In genomic region chr3:143862531-143862930, GRCm38 (mm10) we compare ENCODE assay signal across 20 mouse cellular contexts.
A peak's percentile ranks its signal among the peaks of the same experiment; 100 is the strongest.
DNase-seq lines count a peak whose midpoint lies in the region; ATAC-seq and TF ChIP-seq lines count a peak whose summit lies in the region.
"Had no signal": no experiment of that assay in that cellular context is flagged by ENCODE, and none has a peak within 500 bp of the region (broad histone marks: within the 10 kb centered on the region; RNA-seq: fewer than 3 reads in every experiment).

No protein-coding gene starts in this region.

- H3K27ac ChIP-seq in intestine, embryonic 14.5 days (ENCODE audit: low read depth) = peak overlapping the region; percentile 47; the same call in 1 of the 2 replicates
- H3K27ac ChIP-seq in intestine, postnatal 0 days (ENCODE audit: low read depth, low read length) = no peak overlapping the region
- peak overlapping the region; percentile 32; the same call in 1 of the 2 replicates for H3K27ac ChIP-seq in left cerebral cortex, adult 2 months
- peak overlapping the region; percentile 50 for H3K27ac ChIP-seq in limb, embryonic 10.5 days
- H3K27ac ChIP-seq: embryonic facial prominence, embryonic 12.5 days; heart, embryonic 10.5 days; limb, embryonic 15.5 days; liver, embryonic 14.5 days; lung, embryonic 15.5 days had no signal

- peaks cover 18% of the 10 kb centered on the region for H3K4me1 ChIP-seq in intestine, embryonic 14.5 days (replicated peaks; ENCODE audit: control insufficient read depth, insufficient read depth, low read length)
- no peaks in the 10 kb centered on the region for H3K4me1 ChIP-seq in intestine, postnatal 0 days (replicated peaks; ENCODE audit: control insufficient read depth, insufficient read depth, low read length)
- peaks cover 39% of the 10 kb centered on the region for H3K4me1 ChIP-seq in limb, embryonic 10.5 days
- H3K4me1 ChIP-seq: embryonic facial prominence, embryonic 12.5 days; limb, embryonic 15.5 days; lung, embryonic 15.5 days had no signal

- H3K9ac ChIP-seq in intestine, embryonic 14.5 days (ENCODE audit: low read length) = no peak overlapping the region
- no peak overlapping the region for H3K9ac ChIP-seq in intestine, postnatal 0 days (ENCODE audit: low read depth, low read length)
- H3K9ac ChIP-seq: embryonic facial prominence, embryonic 12.5 days; limb, embryonic 15.5 days; liver, embryonic 14.5 days; lung, embryonic 15.5 days had no signal

- no peak for TF ChIP-seq CTCF in intestine, postnatal 0 days (IDR thresholded peaks at IDR 0.05; ENCODE audit: low read depth)
- no peak for TF ChIP-seq CTCF in left cerebral cortex, adult 2 months (IDR thresholded peaks at IDR 0.05)

- peak overlapping the region; percentile 25; the same call in 1 of the 2 replicates for H3K4me2 ChIP-seq in intestine, embryonic 14.5 days (ENCODE audit: low read length)
- no peak overlapping the region for H3K4me2 ChIP-seq in intestine, postnatal 0 days (replicated peaks; ENCODE audit: low read depth)
- H3K4me2 ChIP-seq: embryonic facial prominence, embryonic 12.5 days; limb, embryonic 15.5 days; lung, embryonic 15.5 days had no signal

- no peak for DNase-seq in intestine, embryonic 14.5 days (ENCODE audit: low spot score)
- DNase-seq in left cerebral cortex, adult 2 months (ENCODE audit: extremely low spot score in 1 of 2, low spot score in 2 of 2) = no peak
- no peak for DNase-seq in left cerebral cortex, adult 18-20 months (ENCODE audit: low spot score in 2 of 2)
- DNase-seq in limb, embryonic 10.5 days (ENCODE audit: low spot score) = no peak
- peak; percentile 22 for DNase-seq in mesoderm, embryonic 11.5 days (ENCODE audit: low read depth, low spot score)
- no peak for DNase-seq in adrenal gland, postnatal 25 days
- DNase-seq: cerebellum, adult 11-12 months; cerebellum, postnatal 10 days; heart, postnatal 4 days; kidney, adult 8-10 months; lung, postnatal 4 days; retina, postnatal 1 day had no signal

- H3K36me3 ChIP-seq in intestine, embryonic 14.5 days (ENCODE audit: control insufficient read depth, insufficient read depth, low read length) = no peaks in the 10 kb centered on the region
- H3K36me3 ChIP-seq in intestine, postnatal 0 days (ENCODE audit: control insufficient read depth, insufficient read depth) = no peaks in the 10 kb centered on the region
- no peaks in the 10 kb centered on the region for H3K36me3 ChIP-seq in limb, embryonic 10.5 days
- H3K36me3 ChIP-seq: embryonic facial prominence, embryonic 12.5 days; heart, embryonic 10.5 days; limb, embryonic 15.5 days; lung, embryonic 15.5 days had no signal

- H3K27me3 ChIP-seq in intestine, embryonic 14.5 days (replicated peaks; ENCODE audit: control insufficient read depth, insufficient read depth, low read length) = no peaks in the 10 kb centered on the region
- H3K27me3 ChIP-seq in intestine, postnatal 0 days (replicated peaks; ENCODE audit: control insufficient read depth, insufficient read depth, low read length) = no peaks in the 10 kb centered on the region
- H3K27me3 ChIP-seq in limb, embryonic 10.5 days (ENCODE audit: low read depth, poor library complexity, severe bottlenecking) = no peaks in the 10 kb centered on the region
- H3K27me3 ChIP-seq: embryonic facial prominence, embryonic 12.5 days; limb, embryonic 15.5 days; lung, embryonic 15.5 days; Patski had no signal

- H3K4me3 ChIP-seq in intestine, embryonic 14.5 days (ENCODE audit: low read depth, low read length) = no peak overlapping the region
- H3K4me3 ChIP-seq in intestine, postnatal 0 days (ENCODE audit: low read depth, low read length) = no peak overlapping the region
- no peak overlapping the region for H3K4me3 ChIP-seq in left cerebral cortex, adult 2 months
- H3K4me3 ChIP-seq in limb, embryonic 10.5 days = no peak overlapping the region
- H3K4me3 ChIP-seq: embryonic facial prominence, embryonic 12.5 days; heart, embryonic 10.5 days; limb, embryonic 15.5 days; lung, embryonic 15.5 days had no signal

- intact Hi-C loops in left cerebral cortex, adult 2 months (cut with DNase I) = no loop called here

- no peaks in the 10 kb centered on the region for H3K9me3 ChIP-seq in intestine, embryonic 14.5 days (ENCODE audit: control insufficient read depth, low read length)
- no peaks in the 10 kb centered on the region for H3K9me3 ChIP-seq in intestine, postnatal 0 days (ENCODE audit: control insufficient read depth)
- no peaks in the 10 kb centered on the region for H3K9me3 ChIP-seq in limb, embryonic 10.5 days (replicated peaks)
- H3K9me3 ChIP-seq: embryonic facial prominence, embryonic 12.5 days; heart, embryonic 10.5 days; limb, embryonic 15.5 days; lung, embryonic 15.5 days had no signal

- WGBS in intestine, embryonic 14.5 days = 40% methylated on average over 11 of the region's 11 CpGs
- WGBS in intestine, postnatal 0 days = 51% methylated on average over 11 of the region's 11 CpGs
- 59% methylated on average over 11 of the region's 11 CpGs for WGBS in limb, embryonic 10.5 days

- no peak for ATAC-seq in intestine, embryonic 14.5 days (replicated peaks; ENCODE audit: low FRiP score, low TSS enrichment, low read depth)
- ATAC-seq in intestine, postnatal 0 days = no peak
- ATAC-seq: hindbrain, embryonic 16.5 days; Patski had no signal
